ENCODE assay signal across 29 mouse cellular contexts in genomic region chr8:44273300-44273699, GRCm38 (mm10).
DNase-seq lines count a peak whose midpoint lies in the region; ATAC-seq lines count a peak whose summit lies in the region.
"Had no signal": no experiment of that assay in that cellular context is flagged by ENCODE, and none has a peak within 500 bp of the region (broad histone marks: within the 10 kb centered on the region; RNA-seq: fewer than 3 reads in every experiment).

No protein-coding gene starts in this region.

- no peaks in the 10 kb centered on the region for H3K36me3 ChIP-seq in kidney, embryonic 16.5 days (ENCODE audit: insufficient read depth, low read length)
- H3K36me3 ChIP-seq: embryonic facial prominence, embryonic 12.5 days; hindbrain, embryonic 13.5 days; liver, embryonic 12.5 days; midbrain, embryonic 12.5 days; neural tube, embryonic 13.5 days; stomach, embryonic 15.5 days had no signal

- 14% methylated on average over 4 of the region's 4 CpGs for WGBS in kidney, embryonic 16.5 days

- H3K9me3 ChIP-seq in kidney, embryonic 16.5 days (ENCODE audit: low read length): no peaks in the 10 kb centered on the region
- H3K9me3 ChIP-seq: embryonic facial prominence, embryonic 12.5 days; hindbrain, embryonic 13.5 days; liver, embryonic 12.5 days; midbrain, embryonic 12.5 days; neural tube, embryonic 13.5 days; stomach, embryonic 15.5 days had no signal

- H3K4me3 ChIP-seq in kidney, embryonic 16.5 days (ENCODE audit: low read length): no peak overlapping the region
- H3K4me3 ChIP-seq: embryonic facial prominence, embryonic 12.5 days; hindbrain, embryonic 13.5 days; liver, embryonic 12.5 days; midbrain, embryonic 12.5 days; myocyte; neural tube, embryonic 13.5 days; stomach, embryonic 15.5 days had no signal

- peaks cover 7% of the 10 kb centered on the region; the same call in 1 of the 2 replicates for H3K4me1 ChIP-seq in kidney, embryonic 16.5 days (ENCODE audit: insufficient read depth, low read length)
- H3K4me1 ChIP-seq: embryonic facial prominence, embryonic 12.5 days; hindbrain, embryonic 13.5 days; liver, embryonic 12.5 days; midbrain, embryonic 12.5 days; stomach, embryonic 15.5 days had no signal

- H3K9ac ChIP-seq in kidney, embryonic 16.5 days (replicated peaks; ENCODE audit: low read length): no peak overlapping the region
- H3K9ac ChIP-seq: embryonic facial prominence, embryonic 12.5 days; hindbrain, embryonic 13.5 days; liver, embryonic 12.5 days; liver, postnatal 0 days; midbrain, embryonic 12.5 days; neural tube, embryonic 13.5 days; stomach, embryonic 15.5 days had no signal

- peak overlapping the region; percentile 50; the same call in 1 of the 2 replicates for H3K27ac ChIP-seq in kidney, embryonic 16.5 days (ENCODE audit: low read length)
- H3K27ac ChIP-seq: embryonic facial prominence, embryonic 12.5 days; hindbrain, embryonic 13.5 days; liver, embryonic 12.5 days; midbrain, embryonic 12.5 days; neural tube, embryonic 13.5 days; stomach, embryonic 15.5 days had no signal

- no peak overlapping the region for H3K4me2 ChIP-seq in kidney, embryonic 16.5 days (replicated peaks; ENCODE audit: low read depth, low read length)
- H3K4me2 ChIP-seq: embryonic facial prominence, embryonic 12.5 days; heart, embryonic 11.5 days; hindbrain, embryonic 13.5 days; liver, embryonic 12.5 days; midbrain, embryonic 12.5 days; neural tube, embryonic 13.5 days; stomach, embryonic 15.5 days had no signal

- no peak for DNase-seq in kidney, postnatal 4 days
- DNase-seq in lung, postnatal 25 days (ENCODE audit: low spot score): peak; percentile 21
- DNase-seq in lung, postnatal 10 days: no peak
- peak; percentile 37 for DNase-seq in lung, postnatal 36 days
- no peak for DNase-seq in cerebellum, adult 11-12 months
- DNase-seq: adrenal gland, postnatal 25 days; B cell, adult 2 months; cerebellum, adult 18-20 months; cerebellum, postnatal 10 days; gastrocnemius, postnatal 36 days; heart, adult 18-20 months; heart, postnatal 36 days; kidney, postnatal 25 days; layer of hippocampus, postnatal 36 days; left cerebral cortex, postnatal 4 days; liver, postnatal 0 days; retina, postnatal 1 day; right cerebral cortex, postnatal 25 days had no signal

- ATAC-seq in kidney, embryonic 16.5 days (ENCODE audit: low FRiP score, low TSS enrichment): peak; percentile 77; the same call in 1 of the 2 replicates
- ATAC-seq: forebrain, embryonic 14.5 days; intestine, embryonic 16.5 days; liver, embryonic 12.5 days; liver, postnatal 0 days had no signal

- H3K27me3 ChIP-seq in kidney, embryonic 16.5 days (ENCODE audit: insufficient read depth, low read length): no peaks in the 10 kb centered on the region
- H3K27me3 ChIP-seq: embryonic facial prominence, embryonic 12.5 days; hindbrain, embryonic 13.5 days; liver, embryonic 12.5 days; midbrain, embryonic 12.5 days; neural tube, embryonic 13.5 days; stomach, embryonic 15.5 days had no signal

Comparison
In these comparisons a context has a peak if more than half of its experiments do, and no peak if none do; other contexts are left out.
1. DNase-seq: peak in lung, postnatal 25 days (single experiment) and lung, postnatal 36 days (single experiment); none in kidney, postnatal 4 days (0 of 2), lung, postnatal 10 days (single experiment) and cerebellum, adult 11-12 months (single experiment).